Mouse (Mus musculus) layer of hippocampus, postnatal 10 days (tissue): ENCODE data around the gene Ctdspl. TPM values are rescaled to one million over a fixed set of nuclear protein-coding genes. Genes with fewer than 3 reads are reported as not detected.
A peak's percentile ranks its signal among the peaks of the same experiment; 100 is the strongest.

Source experiments
- DNase-seq, 2 experiments: peaks; one replicate each; pipeline ENCODE4 v3.0.0; 2021; ENCODE audit warnings: low spot score in 2 of 2
- total RNA-seq, 2 experiments: library from RNA; stranded (reverse); gene quantifications; 2 replicates each; pipeline ENCODE4 v1.2.3; 2021

Gene Ctdspl
- total RNA-seq, 2 experiments from 2014 or later = 17.0 to 19.0 TPM

DNA sequence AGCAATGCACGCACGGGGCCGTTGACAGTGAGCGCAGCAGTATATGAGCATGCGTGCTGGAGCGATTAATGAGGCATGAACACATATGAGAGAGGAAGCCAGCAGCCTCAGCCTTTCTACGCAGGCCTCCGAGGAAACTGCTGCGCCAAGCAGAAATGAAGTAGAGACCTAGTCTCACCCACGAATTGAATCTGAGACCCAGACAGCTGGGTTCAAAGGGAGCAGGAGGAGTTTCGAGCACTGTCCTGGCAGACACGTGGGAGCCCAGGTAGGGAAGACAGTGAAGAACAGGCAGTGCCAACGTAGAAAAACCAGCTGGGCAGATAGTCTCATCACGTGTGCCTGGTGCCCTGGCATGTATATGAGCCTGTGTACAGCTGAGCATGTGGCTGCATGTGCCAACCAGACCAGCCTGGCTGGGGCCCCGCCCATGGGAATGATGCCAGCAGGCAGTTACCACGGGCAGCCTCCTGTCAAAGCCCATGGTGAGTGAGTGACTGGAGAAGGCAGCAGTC, 6.5 kb upstream of the Ctdspl start:
- DNase-seq = peak; percentile 56 to 61

DNA sequence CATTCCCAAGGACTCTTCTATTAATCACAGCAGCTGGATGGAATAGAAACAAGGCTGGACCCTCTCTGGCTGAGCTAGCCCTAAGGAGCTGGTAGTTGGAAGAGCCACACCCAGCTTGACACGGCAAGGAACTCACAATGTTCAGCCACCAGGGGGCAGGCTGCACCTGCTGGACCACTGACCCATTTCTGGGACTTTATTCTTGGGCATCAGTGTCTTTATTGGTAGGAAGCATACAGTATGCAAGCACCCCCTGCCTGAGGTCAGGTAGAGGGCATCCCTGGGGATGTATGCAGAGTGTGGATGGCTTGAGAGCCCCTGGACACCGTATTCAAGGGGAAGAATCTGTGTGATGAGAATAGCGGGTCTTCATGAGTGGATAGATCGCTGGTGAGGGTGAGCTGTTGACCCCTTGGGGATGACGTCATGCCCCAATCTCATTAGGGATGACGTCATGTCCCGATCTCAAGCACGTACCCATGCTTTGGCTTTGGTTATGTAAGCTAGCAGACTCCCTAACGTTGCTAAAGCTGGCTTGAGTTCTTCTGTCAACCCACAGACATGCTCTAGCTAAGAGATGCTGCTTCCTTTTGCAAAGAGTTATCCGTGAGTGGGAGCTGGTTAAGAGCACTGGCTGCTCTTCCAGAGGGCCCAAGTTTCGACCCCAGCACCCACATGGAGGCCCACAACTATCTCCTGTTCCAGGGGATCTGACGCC, 5.3 kb upstream of the Ctdspl start:
- peak; percentile 89 to 91 for DNase-seq

DNA sequence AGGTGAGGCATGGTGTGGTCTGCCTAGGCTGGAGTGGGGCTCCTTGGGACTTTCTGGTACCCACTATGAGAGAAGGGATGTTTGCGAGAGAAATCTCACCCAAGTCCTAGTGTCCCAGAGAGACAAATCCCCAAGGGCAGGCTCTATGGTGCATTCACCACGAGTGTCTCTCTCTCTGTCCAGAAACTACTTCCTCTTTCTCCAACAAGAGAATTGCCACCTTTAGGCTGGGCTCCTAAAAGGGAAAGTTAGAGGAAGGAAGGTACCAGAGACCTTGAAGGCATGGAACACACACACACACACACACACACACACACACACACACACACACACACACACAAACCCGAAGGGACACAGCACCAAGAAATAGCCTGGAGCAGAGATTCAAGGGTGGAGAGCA, 4.3 kb upstream of the Ctdspl start:
- DNase-seq = no peak

DNA sequence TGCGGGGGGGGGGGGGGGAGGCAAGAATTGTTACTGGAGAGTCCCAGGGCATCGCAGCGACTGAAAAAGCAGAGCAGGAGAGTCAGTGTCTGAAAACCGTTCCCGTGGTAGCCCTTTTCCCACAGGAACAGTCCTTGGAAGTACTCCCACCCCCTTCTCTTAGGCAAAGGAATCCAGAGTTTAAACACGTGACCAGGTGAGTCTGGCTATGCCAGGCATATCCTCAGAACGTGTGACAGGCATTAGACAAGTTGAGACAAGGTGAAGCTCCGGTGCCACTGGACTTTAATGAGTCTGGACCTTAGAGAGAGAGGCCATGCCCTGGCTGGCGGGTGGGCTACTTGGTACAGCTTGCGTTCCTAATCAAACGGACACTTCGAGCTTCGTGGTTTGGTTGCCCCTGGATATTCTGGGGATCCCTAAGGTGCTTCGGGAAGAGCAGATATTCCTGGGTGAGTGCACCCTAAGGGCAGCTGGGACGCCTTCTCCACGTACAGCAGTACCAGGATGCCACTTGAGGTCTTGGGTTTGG, 1.6 kb upstream of the Ctdspl start:
- DNase-seq = no peak

DNA sequence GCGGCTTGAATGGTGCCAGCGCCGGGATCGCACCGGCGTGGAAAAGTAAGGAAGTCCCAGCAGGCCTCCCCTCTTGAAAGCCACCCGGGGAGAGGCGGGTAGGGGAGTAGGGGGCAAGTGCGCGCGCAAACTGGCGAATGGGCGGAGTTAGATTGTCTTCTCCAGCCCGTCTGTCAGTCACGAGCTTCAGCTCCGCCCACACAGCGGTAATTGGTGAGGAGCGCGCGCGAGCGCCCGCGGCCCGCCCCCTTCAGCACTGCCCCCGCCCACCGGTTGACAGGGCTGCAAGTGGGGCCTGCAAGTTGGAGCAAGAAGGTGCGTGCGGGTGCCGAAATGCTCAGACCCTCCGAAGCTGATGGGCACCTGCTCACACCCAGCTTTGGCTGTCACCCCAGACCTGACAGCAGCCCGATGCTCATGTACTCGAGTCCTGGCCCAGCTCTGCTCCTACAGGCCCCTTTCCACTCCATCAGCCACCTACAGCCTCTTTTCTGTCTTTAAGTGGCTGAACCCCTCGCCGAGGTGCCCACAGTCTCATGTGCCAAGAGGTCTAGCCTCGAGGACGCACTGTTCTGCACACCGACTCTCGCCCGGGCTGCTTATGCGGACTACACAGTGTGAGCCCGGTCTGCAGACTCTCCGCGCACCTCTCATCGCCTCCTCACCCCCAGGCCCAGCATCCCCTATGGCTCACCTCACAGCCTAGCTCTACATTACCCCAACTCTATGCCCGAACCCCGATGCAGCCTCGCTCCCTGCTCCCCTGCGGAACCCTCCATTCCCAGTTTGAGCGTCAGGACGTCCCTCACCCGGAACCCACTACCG, 755 bp upstream of the Ctdspl start:
- peak; percentile 92 to 94 for DNase-seq

DNA sequence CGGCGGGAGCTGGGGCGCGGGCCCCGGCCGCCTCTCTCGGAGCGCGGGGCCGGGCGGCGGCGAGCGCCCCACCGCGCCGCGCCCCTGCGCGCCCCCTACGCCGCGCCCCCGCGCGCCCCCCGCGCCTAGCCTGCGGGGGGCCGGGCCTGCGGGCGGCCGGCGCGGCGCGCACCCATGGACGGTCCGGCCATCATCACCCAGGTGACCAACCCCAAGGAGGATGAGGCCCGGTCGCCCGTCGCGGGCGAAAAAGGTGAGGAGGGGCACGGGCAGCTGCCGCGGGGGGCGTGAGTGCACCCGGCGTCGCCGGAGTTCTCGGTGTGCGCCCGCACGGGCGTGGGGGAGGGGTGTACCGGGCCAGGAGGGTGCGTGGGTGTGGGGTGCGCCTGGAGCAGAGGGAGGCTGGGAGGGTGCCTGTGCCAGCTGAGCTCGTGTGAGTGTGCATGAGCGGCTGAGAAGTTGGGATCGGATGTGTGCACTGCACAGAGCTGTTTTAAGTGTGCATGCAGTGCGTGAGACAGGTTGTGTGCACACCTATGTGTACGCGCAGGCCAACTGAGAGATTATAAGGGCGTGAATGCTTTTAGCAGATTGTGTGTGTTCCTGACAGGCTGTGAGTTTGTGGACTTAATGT, 552 bp downstream of the Ctdspl start:
- peak; percentile 74 to 79 for DNase-seq

DNA sequence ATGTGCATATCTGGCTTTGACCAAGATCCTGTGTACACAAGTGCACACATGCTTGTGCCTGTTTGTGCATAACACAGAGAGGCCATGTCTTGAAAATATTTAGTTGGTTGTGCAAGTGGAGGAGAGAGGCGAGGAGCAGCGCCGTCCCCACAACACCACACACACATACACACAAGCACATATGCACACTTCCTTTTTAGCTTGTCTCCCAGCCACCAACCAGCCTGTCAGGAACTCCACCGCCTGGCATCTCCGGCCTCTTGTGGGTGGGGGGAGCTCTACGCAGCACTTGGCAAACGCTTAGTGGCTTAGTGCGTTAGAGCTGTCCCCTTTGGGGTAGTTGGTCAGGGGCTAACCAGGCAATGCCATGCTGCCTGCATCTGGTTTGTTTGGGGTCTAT, 1.2 kb downstream of the Ctdspl start:
- DNase-seq = peak in 1 of 2 experiments; percentile 41

DNA sequence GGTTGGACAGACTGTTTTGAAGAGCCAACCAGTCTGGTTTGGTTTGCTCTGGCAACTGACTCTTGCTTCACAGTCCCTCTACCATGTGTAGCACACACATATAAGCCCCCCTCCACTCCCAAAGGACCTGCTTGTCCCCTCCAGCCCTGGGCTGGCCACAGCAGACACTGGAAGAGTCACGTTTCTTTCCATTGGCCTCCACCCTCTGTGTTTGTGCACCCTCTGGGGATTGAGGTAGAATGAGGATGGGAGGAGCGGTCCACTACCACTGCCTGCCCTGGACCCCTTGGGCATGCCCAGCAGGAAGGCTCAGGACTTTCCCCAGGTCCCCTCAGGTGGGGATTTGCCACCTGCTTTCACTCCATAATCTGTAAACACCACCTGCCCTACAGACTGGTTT, 1.8 kb downstream of the Ctdspl start:
- no peak for DNase-seq

DNA sequence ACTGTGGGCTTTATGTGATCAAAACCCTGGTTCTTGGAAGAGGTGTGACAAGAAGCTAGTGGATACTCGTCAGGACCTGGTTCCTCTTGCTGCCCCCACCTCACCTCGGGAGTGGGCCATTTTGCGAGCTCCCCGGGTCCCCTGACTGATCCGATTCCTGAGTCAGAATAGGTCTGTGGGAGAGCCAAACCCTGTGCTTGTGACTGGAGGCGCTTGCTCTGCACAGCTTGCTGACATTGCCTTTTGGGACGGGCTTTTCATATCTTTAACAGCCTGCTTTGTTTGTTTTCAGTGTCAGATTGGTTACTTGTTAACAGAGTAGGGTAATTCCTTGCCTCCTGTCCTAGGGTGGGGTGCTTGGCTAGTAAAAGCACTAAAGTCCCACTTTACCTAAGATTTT, 2.4 kb downstream of the Ctdspl start:
- no peak for DNase-seq

DNA sequence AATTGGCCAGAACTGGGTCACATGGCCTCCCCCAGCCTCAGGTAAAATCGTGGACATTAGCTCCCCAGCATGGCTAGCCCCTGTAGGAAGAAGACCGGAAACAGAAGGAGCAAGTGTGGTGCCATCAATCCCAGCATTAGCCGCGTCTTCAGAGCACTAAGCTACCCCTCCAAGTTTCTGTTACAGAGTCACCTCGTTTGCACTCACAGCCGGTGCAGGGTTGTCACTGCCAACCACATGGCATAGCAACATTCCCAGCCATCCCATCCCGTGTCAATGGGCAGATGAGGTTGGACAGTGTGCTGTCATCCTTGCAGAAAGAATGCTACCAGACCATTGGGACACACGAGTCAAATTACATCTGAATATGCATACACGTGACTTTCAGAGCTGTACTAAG, 4.4 kb downstream of the Ctdspl start:
- DNase-seq = no peak

DNA sequence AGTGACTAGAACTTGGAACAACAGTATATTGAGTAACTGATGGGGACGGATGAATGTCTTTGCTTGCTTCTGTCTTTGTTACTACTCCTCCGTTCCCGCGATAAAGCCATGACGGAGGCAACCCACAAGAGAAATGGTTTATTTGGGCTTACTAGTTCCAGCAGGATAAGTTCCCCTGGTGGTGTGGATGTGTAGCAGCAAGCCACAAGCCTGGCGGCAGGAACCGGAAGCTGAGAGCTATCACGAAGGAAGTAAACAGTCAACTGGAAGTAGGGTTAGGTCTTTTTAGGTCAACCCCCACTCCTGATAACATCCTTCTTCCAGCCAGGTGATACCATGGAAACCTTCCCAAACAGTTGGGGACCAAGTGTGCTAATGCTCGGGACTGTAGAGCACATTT, 7.5 kb downstream of the Ctdspl start:
- DNase-seq = no peak

DNA sequence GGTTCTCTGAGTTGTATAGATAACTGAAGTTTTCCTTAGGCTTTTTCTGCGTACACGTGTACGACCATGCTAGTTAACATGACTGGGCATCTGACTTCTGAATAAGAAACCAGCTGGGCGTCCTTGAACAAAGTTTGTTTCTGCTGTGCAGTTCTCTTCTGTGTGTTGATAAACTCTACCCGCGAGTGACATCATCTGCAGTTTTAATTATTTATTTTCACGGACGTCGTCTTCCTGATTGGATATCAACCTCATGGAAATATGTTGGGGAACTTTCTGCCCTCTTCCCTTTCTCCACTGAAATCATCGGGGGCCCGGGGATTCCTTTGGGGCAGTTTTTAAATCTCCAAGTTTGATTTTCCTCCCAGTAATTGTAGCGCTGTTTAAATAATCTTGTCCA, 8.1 kb downstream of the Ctdspl start:
- no peak for DNase-seq

DNA sequence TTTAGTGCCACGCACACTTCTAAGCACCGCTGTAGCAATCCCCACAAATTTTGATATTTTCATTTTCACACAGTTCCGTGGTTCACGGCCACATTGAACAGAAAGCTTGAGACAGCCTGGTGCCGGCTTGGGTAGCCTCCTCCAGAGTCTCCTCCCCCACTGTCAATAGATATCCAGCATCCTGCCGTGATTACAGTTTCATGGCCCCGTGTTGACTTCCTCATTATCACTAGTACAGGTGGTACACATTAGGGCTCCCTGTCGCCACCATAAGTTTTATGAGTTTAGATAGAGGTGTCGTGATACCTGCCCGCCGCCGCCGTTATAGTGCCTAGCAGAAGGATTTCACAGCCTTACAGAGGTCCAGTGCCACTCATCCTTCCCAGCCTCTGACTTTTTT, 8.8 kb downstream of the Ctdspl start:
- no peak for DNase-seq

DNA sequence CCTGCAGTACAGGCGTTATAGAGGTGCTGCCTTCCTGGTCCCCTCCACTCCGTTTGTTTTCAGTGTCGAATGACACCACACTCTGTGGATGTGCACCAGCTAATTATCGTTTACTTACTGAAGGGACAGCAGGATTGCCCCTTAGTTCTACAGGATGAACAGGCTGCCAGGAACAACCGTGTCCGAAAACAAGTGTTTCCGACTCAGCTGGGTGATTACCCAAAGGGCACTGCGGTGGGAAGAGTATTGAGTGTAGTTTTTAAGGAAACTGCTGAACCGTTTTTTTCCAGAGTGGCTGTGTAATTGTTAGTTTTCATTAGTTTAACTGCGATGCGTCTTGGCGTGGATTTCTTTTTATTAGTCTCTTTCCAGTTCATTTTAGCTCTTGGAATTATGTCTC, 9.8 kb downstream of the Ctdspl start:
- DNase-seq = no peak

DNA sequence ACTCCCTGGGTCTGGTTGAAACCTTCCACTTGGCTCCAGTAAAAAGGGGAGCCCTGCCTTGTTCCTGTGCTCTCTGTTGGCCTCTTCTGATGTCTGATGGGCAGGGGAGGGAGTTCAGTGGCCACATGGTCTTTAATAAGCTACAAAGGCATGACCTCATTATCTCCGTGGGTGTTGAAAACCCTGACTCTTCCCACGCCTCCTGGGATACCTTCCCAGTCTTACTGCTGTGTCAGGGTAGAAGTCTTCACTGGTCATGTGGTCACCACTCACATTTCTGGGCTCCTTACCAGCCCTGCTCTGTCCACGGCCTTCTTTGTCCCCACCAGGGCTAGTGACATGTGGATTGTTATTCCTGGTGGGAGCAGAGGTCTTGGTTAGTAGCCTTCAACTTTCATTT, 11.3 kb downstream of the Ctdspl start:
- DNase-seq = no peak

DNA sequence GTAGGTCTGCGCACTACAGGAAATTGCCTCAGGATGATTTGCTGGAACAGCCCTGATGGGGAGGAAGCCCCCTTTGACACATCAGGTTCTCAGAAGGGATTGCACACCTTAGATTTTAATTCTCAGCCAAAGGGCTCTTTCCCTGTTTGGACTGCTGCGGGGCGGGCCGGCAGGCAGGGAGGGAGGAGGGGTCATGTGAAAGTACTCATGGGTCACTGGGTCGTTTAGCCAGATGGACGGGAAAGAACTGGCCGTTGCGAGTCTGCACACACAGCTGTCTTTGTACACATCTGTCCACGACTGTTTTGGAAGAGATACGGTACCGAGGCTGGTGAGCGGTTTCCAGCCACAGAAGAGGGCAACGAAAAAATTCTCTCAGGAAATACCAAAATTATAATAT, 13.2 kb downstream of the Ctdspl start:
- DNase-seq = no peak

DNA sequence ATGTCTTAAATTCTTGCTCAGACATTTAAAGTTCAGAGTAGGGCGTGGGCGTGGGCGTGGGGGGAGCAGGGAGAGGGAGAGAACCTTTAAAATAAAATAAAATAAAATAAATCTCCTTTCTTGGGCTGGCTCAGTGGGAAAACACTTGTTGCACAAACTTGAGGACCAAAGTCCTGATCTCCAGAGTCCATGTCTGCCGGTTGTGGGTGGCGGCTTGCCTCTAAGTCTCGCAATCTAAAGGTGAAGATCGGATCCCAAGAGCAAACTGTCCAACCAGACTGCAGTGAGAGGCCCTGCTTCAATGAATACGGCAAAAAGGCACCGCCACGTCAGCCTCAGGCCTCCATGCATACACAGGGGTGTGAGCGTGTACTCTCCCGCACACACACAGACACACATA, 13.6 kb downstream of the Ctdspl start:
- DNase-seq = no peak

DNA sequence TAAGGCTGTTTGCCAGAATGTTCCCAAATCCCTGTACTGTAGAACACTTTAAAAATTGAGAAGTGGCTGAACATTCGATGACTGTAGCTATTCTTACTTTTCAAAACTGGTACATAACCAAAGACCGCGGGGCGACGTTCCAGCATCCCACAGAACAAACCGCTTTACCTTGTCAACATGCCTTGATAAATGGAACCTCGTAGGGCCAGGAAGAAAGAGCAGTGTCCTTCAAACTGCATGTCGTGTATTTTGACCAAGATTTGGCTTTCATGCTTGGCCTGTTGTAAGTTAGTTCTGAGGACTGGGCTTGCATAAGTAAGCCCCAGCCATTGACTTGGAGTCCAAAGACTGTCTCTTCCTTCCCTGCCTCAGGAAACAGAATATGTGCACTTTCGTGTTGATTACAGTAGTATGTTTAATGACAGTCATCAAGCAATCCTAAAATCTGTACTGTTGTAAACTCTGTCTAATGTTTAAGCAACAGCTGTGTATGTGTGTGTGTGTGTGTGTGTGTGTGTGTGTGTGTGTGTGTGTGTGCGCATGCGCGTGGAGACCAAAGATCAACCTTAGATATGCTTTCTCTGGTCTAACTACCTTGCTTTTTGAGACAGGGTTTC, 14.4 kb downstream of the Ctdspl start:
- DNase-seq = no peak

DNA sequence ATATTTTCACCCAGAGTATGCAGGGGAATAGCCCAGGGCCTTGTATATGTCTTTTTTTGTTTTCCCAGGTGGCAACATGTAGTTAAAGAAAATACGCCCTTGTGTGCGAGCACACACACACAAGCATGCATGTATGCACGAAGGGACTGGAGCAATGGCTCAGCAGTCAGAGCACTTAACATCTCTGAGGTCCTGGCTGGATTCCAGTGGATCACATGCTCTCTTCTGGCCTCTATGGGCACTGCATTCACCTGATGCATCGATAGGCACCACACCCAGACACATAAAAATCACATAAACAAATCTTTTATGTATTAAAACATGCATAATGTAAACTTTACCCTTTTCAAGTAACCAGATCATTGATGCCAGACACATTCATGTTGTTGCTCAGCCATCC, 15.8 kb downstream of the Ctdspl start:
- no peak for DNase-seq

DNA sequence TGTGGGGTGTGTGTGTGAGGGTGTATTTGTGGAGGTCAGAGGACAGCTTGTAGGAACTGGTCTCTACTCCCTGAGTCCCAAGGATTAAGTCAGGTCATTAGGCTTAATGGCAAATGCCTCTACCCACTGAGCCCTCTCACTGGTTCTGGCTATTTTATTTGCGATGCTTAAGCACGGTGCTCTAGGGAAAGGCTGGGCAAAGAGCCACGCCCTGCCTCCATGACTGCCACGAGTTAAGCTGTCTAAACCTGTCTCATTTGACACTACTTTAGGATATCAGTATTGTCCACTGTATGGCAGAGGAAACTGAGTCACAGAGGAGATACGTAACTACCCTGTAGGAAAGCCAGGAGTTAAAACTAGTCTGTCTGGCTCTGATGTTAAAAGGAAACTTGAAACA, 17.7 kb downstream of the Ctdspl start:
- DNase-seq = no peak

DNA sequence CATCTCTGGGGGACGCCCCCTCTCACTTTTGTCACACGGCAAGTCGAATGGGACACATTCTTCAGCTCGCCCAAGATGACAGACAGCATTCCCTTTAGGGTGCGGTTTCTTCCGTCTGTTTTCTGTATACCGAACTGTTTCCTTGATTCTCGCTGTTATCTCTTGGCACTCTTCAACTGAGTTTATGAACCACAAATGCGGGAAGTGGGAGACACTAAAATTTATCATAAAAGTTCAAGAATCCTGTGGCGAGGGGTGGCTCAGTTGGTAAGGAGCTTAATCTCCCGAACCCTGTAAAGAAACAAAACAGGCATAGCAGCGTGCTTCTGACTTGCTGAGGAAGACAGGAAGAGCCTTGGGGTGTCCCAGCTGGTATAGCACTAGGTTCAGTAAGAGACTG, 18.1 kb downstream of the Ctdspl start:
- no peak for DNase-seq
